14 mouse cellular contexts compared by ENCODE assay signal in genomic region chr11:31831983-31832382, GRCm38 (mm10). TPM values are rescaled to one million over a fixed set of nuclear protein-coding genes. Genes with fewer than 3 reads are reported as not detected.
DNase-seq lines count a peak whose midpoint lies in the region; ATAC-seq and TF ChIP-seq lines count a peak whose summit lies in the region.
"Had no signal": no experiment of that assay in that cellular context is flagged by ENCODE, and none has a peak within 500 bp of the region (broad histone marks: within the 10 kb centered on the region; RNA-seq: fewer than 3 reads in every experiment).

No protein-coding gene starts in this region.

- no peak for TF ChIP-seq CTCF in thymus, adult 2 months (IDR thresholded peaks at IDR 0.05; ENCODE audit: borderline replicate concordance, control insufficient read depth, extremely low read depth, insufficient read depth, low read length, poor library complexity)
- no peak for TF ChIP-seq CTCF in liver, postnatal 0 days (IDR thresholded peaks at IDR 0.05; ENCODE audit: low read depth)

- 0 out of 2 replicates have a peak overlapping the region, but pooled peaks have one; percentile 22 for H3K27ac ChIP-seq in heart, embryonic 11.5 days (ENCODE audit: low read depth, low read length)
- peak overlapping the region; percentile 93 for H3K27ac ChIP-seq in thymus, adult 2 months (ENCODE audit: control insufficient read depth, insufficient read depth, low read length)
- H3K27ac ChIP-seq in liver, postnatal 0 days (ENCODE audit: low read depth) = peak overlapping the region; percentile 81
- H3K27ac ChIP-seq: embryonic facial prominence, embryonic 13.5 days; heart, adult 2 months; stomach, embryonic 15.5 days had no signal

- no peak overlapping the region for H3K4me3 ChIP-seq in heart, embryonic 11.5 days (ENCODE audit: low read depth, low read length)
- no peak overlapping the region for H3K4me3 ChIP-seq in thymus, adult 2 months (ENCODE audit: control insufficient read depth, insufficient read depth, low read length)
- H3K4me3 ChIP-seq in liver, postnatal 0 days (ENCODE audit: low read depth, low read length) = no peak overlapping the region
- H3K4me3 ChIP-seq: embryonic facial prominence, embryonic 13.5 days; heart, adult 2 months; stomach, embryonic 15.5 days had no signal

- H3K4me2 ChIP-seq in heart, embryonic 11.5 days = no peak overlapping the region
- peak overlapping the region; percentile 41 for H3K4me2 ChIP-seq in liver, postnatal 0 days (ENCODE audit: low read depth, low read length)
- H3K4me2 ChIP-seq: embryonic facial prominence, embryonic 13.5 days; stomach, embryonic 15.5 days had no signal

- H3K4me1 ChIP-seq in heart, embryonic 11.5 days (ENCODE audit: control insufficient read depth, insufficient read depth, low read length) = peaks cover 16% of the 10 kb centered on the region
- H3K4me1 ChIP-seq in thymus, adult 2 months (replicated peaks; ENCODE audit: control insufficient read depth, insufficient read depth, low read length) = peaks cover 13% of the 10 kb centered on the region
- H3K4me1 ChIP-seq in liver, postnatal 0 days (ENCODE audit: insufficient read depth) = peaks cover 73% of the 10 kb centered on the region
- H3K4me1 ChIP-seq: embryonic facial prominence, embryonic 13.5 days had no signal

- 85% methylated on average over 5 of the region's 5 CpGs for WGBS in heart, embryonic 11.5 days (ENCODE audit: insufficient replicate concordance)
- 21% methylated on average over 5 of the region's 5 CpGs for WGBS in thymus, adult 2 months
- 64% methylated on average over 5 of the region's 5 CpGs for WGBS in liver, postnatal 0 days (ENCODE audit: insufficient replicate concordance)

- TF ChIP-seq POLR2A in thymus, adult 2 months (IDR thresholded peaks at IDR 0.05; ENCODE audit: control insufficient read depth, extremely low read depth, insufficient read depth, low read length, poor library complexity) = no peak

- H3K36me3 ChIP-seq in heart, embryonic 11.5 days (ENCODE audit: control insufficient read depth, insufficient read depth, low read length) = no peaks in the 10 kb centered on the region
- H3K36me3 ChIP-seq in thymus, adult 2 months (ENCODE audit: control insufficient read depth, insufficient read depth, low read length) = no peaks in the 10 kb centered on the region
- no peaks in the 10 kb centered on the region for H3K36me3 ChIP-seq in liver, postnatal 0 days (replicated peaks; ENCODE audit: insufficient read depth, low read length)
- H3K36me3 ChIP-seq: embryonic facial prominence, embryonic 13.5 days; stomach, embryonic 15.5 days had no signal

- no peak for DNase-seq in heart, postnatal 14 days
- DNase-seq in thymus, adult 2 months = peak; percentile 27
- no peak for DNase-seq in thymus, adult 18-20 months
- DNase-seq in liver, postnatal 0 days = no peak
- peak; percentile 57 for DNase-seq in thymus, postnatal 4 days
- no peak for DNase-seq in lung, postnatal 14 days
- DNase-seq in heart, postnatal 10 days = no peak
- DNase-seq: adrenal gland, postnatal 25 days; cerebellum, adult 8-10 months; kidney, adult 8-10 months had no signal

- no peak for TF ChIP-seq EP300 in liver, postnatal 0 days (IDR thresholded peaks at IDR 0.05; ENCODE audit: low read depth)

- H3K27me3 ChIP-seq in heart, embryonic 11.5 days (ENCODE audit: control insufficient read depth, insufficient read depth, low read length) = no peaks in the 10 kb centered on the region
- H3K27me3 ChIP-seq in thymus, adult 2 months (ENCODE audit: control insufficient read depth, insufficient read depth, low read length) = no peaks in the 10 kb centered on the region
- H3K27me3 ChIP-seq in liver, postnatal 0 days (ENCODE audit: insufficient read depth, low read length) = no peaks in the 10 kb centered on the region
- H3K27me3 ChIP-seq: embryonic facial prominence, embryonic 13.5 days; stomach, embryonic 15.5 days had no signal

- no peak overlapping the region; the same call in 1 of the 2 replicates for H3K9ac ChIP-seq in heart, embryonic 11.5 days (ENCODE audit: low read depth, low read length)
- H3K9ac ChIP-seq in liver, postnatal 0 days (replicated peaks) = peak overlapping the region; percentile 8; the same call in 1 of the 2 replicates
- H3K9ac ChIP-seq: embryonic facial prominence, embryonic 13.5 days; stomach, embryonic 15.5 days had no signal

- intact Hi-C loops in heart, postnatal 14 days (cut with DNase I) = no loop called here
- intact Hi-C loops in heart, postnatal 10 days (cut with DNase I) = no loop called here

- H3K9me3 ChIP-seq in heart, embryonic 11.5 days (replicated peaks; ENCODE audit: control insufficient read depth, low read length) = no peaks in the 10 kb centered on the region
- H3K9me3 ChIP-seq in liver, postnatal 0 days (ENCODE audit: low read length) = no peaks in the 10 kb centered on the region
- H3K9me3 ChIP-seq: embryonic facial prominence, embryonic 13.5 days; stomach, embryonic 15.5 days had no signal

- no peak for ATAC-seq in heart, embryonic 11.5 days (replicated peaks; ENCODE audit: insufficient number of reproducible peaks, low FRiP score, low TSS enrichment)
- no peak for ATAC-seq in liver, postnatal 0 days

RNA-seq across cellular contexts. Expression of gene Cpeb4, which starts 40.0 kb away (rescaled TPM):
- 15.5 and 18.9 TPM in 2 replicates for polyA plus RNA-seq in heart, embryonic 11.5 days (2014; fragmentation: Nextera tagmentation; extraction: Ambion mirVana)
- 10 to 100 TPM; 82.8 to 94.9 TPM for total RNA-seq in heart, postnatal 14 days (2021)
- 12.0 and 13.0 TPM in 2 replicates for polyA plus RNA-seq in thymus, adult 2 months (2012; rRNA removed)
- 7.0 and 10.0 TPM in 2 replicates for polyA plus RNA-seq in liver, postnatal 0 days (2015; fragmentation: Nextera tagmentation; extraction: Ambion mirVana)
- total RNA-seq in heart, postnatal 10 days (2021) = 10 to 100 TPM; 68.0 to 72.2 TPM

Comparison
In these comparisons a context has a peak if more than half of its experiments do, and no peak if none do; other contexts are left out.
1. DNase-seq: peak in thymus, adult 2 months (single experiment) and thymus, postnatal 4 days (single experiment); none in heart, postnatal 14 days (0 of 2), thymus, adult 18-20 months (0 of 2), liver, postnatal 0 days (single experiment), lung, postnatal 14 days (single experiment) and heart, postnatal 10 days (0 of 2).
2. H3K27ac ChIP-seq: peak in every context shown above with its lines; median percentile 93 in thymus, adult 2 months; 81 in liver, postnatal 0 days; 22 in heart, embryonic 11.5 days.